Mouse (Mus musculus) olfactory bulb, adult 2 months (tissue): ENCODE measurements at regions not wholly inside any gene's neighbourhood (a gene's known extent, or its start where the extent isn't known, plus 50 kb on each side); places are given as distances from the start of the nearest gene placed in this dataset.

Experiments used
- H3K27ac ChIP-seq: fragments of 200-500 bp; 2 replicates; pipeline ENCODE4 v1.5.1; 2012; ENCODE audit warnings: low read depth, low read length; ENCODE audit not compliant: insufficient read depth
- H3K4me1 ChIP-seq: fragments of 200-500 bp; 2 replicates; pipeline ENCODE4 v1.6.1; 2012; ENCODE audit warnings: low read length; ENCODE audit not compliant: control insufficient read depth, insufficient read depth
- H3K4me3 ChIP-seq: fragments of 200-500 bp; 2 replicates; pipeline ENCODE4 v1.5.1; 2012; ENCODE audit warnings: mild to moderate bottlenecking, low read depth, low read length, moderate library complexity; ENCODE audit not compliant: insufficient read depth
- CTCF ChIP-seq: fragments of 200-500 bp; IDR thresholded peaks from 2 replicates; pipeline ENCODE4 v1.5.1; 2012; ENCODE audit warnings: low read depth, mild to moderate bottlenecking, low read length, moderate library complexity; ENCODE audit not compliant: insufficient read depth
- POLR2A ChIP-seq: fragments of 200-500 bp; IDR thresholded peaks from 2 replicates; pipeline ENCODE4 v1.6.1; 2012; ENCODE audit warnings: mild to moderate bottlenecking, low read depth, low read length, moderate library complexity; ENCODE audit not compliant: insufficient read depth
- WGBS: fragments of 180-500 bp; shearing (Covaris S2); methylation state at CpG from one replicate; pipeline ENCODE4 v1.1.7; 2018; 5-methylcytosine and 5-hydroxymethylcytosine counted together

DNA sequence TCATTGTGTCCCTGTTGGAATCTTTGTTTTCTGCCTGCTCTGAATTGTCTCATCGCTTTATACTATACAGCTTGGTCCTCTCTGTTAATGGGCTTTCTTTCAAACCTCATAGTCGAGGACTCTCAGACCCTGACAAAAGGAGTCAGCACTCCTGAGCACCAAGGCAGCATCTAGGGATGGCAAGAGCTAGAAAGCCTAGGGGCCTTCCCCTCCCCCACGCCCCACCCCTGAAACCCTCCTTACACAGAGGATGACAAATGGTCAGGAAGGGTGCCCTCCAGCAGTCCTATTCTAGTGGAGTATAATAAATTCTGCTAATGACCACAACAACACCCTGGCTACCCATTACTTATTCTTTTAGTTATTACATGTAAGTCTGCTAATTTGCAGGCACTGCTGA lies 74.4 kb downstream of the Tbx19 start:
- Histone ChIP-seq H3K4me1 (peaks cover 19% of the 10 kb centered on the region), H3K27ac (no peak overlapping the region), H3K4me3 (no peak overlapping the region)
- WGBS: 66% methylated on average over 3 of the region's 3 CpGs
- TF ChIP-seq POLR2A (no peak), CTCF (no peak)

DNA sequence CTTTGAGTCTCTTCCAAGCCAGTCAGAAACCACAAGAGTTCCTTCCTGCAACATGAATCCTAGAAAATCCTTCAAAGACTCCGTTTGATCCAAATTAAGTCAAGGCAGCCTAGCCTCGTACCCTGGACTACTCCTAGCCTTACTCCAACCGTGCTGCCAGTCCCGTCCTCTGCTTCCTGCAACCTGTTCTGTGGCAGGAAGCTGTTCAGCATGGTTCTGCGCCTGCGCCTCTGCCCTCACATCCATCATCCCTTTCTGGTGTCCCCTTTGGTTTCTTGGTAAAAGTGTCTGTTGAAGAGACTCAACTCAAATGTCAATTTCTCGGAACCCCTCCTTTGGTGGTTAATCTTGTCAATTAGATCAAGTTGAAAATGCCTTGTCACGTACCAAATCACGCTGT lies 75.8 kb downstream of the Tbx19 start:
- Histone ChIP-seq H3K4me1 (peaks cover 19% of the 10 kb centered on the region), H3K27ac (peak overlapping the region; percentile 85), H3K4me3 (no peak overlapping the region)
- WGBS: 83% methylated on average over 9 of the region's 9 CpGs
- TF ChIP-seq POLR2A: no peak
- TF ChIP-seq CTCF: no peak

DNA sequence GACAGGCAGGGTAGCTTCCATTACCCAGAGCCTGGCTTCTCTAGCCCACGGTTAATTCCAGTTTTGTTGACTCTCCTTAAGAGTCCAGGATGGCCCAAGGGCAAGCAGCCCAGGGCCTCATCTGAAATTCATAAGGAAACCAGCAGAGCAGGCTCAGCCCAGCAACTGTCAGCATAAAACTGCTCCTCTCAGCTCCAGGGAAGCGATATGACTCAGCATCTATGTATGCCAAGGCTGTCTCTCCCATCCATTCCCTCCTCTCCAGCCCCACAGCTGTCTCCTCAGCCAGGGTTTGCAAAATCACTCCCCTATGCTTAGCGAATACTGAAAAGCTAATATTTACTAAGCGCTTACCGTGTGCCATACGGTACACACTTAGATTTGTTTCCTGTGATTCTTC lies 76.4 kb downstream of the Tbx19 start:
- TF ChIP-seq POLR2A (no peak), CTCF (no peak)
- Histone ChIP-seq H3K4me3 (no peak overlapping the region), H3K4me1 (peaks cover 19% of the 10 kb centered on the region), H3K27ac (peak overlapping the region; percentile 85)
- WGBS: 23% methylated on average over 6 of the region's 6 CpGs

DNA sequence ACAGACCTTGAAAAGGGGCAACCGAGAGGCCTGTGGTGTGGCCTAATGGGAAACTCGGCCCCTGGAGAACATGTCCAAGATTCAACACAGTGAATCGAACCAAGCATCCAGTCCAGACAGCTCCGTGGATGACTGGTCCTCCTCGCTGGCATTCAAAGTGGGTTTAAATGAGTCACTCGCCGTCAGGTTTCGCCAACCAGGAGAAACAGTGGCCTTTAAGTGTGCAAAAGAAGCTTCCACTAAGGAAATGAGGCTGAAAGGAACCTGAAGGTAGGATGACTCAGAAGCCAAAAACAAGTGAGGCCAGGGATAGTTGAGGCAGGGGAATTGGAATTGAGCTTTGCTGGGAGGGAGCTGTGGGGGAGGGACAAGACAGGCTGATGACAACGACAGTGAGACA lies 80.2 kb downstream of the Tbx19 start:
- peaks cover 27% of the 10 kb centered on the region for H3K4me1 ChIP-seq
- WGBS: 64% methylated on average over 9 of the region's 9 CpGs
- TF ChIP-seq POLR2A (no peak), CTCF (no peak)
- H3K27ac ChIP-seq: no peak overlapping the region
- no peak overlapping the region for H3K4me3 ChIP-seq

DNA sequence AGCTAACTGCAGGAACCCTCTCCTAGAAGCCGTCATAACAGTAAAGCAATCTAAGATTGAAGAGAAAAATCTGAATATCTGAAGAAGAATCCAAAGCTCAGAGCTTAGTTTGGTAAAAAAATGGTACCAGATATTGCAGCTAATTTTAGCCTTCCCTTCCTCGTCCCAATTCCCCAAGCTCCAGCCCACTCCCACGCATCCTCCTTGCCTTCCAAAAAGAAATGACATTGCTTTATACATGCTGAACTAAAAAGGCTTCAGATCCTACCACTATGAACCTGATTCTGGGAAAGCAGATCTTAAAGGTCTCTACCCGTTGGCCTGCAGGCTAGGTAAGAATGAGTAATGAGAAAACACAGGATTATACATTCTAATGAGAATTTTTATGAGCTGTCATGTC lies 83.3 kb downstream of the Tbx19 start:
- Histone ChIP-seq H3K4me1 (peaks cover 16% of the 10 kb centered on the region), H3K4me3 (no peak overlapping the region), H3K27ac (peak overlapping the region; percentile 84)
- WGBS: 45% methylated on average over 4 of the region's 4 CpGs
- TF ChIP-seq POLR2A: no peak

DNA sequence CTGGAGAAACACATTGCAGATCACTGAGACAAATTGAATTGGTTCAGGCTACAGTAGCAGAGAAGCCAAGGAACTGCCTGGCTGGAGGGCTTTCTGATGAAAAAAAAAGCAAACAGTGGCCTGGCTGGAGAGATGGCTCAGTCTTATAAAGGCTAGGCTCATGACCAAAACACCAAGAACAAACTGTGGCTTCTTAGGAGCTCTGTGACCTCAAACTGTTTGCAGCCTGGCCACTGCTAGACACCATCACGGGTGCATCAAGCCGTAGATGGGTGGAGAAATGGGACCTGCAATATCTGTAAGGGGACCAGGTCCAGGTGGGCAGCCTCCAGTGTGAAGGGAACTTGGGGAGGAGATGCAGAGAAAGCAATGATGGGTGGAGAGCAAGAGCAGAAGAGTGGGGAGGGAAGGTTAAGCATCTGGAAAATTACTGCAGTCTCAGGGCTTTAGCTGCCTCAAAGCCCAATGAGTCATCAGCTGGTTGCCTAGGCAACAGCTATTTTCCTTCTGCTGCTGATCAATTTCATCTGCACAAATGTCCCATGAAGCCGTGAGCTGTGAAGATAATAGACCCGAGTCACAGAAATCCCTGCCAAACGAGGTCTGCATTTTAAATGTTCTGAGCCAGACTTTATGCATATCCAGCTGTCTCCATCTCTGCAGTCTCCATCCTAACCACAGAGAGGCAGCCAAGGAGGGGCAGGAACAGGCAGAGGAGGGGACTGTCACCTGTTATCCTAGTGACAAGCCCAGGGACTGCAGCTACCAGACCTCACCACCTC lies 85.1 kb downstream of the Tbx19 start:
- TF ChIP-seq POLR2A (no peak), CTCF (peak; percentile 49; the same call in 1 of the 2 replicates)
- Histone ChIP-seq H3K4me3 (no peak overlapping the region), H3K4me1 (peaks cover 16% of the 10 kb centered on the region), H3K27ac (peak overlapping the region; percentile 97)
- 10% methylated on average over 5 of the region's 5 CpGs for WGBS

DNA sequence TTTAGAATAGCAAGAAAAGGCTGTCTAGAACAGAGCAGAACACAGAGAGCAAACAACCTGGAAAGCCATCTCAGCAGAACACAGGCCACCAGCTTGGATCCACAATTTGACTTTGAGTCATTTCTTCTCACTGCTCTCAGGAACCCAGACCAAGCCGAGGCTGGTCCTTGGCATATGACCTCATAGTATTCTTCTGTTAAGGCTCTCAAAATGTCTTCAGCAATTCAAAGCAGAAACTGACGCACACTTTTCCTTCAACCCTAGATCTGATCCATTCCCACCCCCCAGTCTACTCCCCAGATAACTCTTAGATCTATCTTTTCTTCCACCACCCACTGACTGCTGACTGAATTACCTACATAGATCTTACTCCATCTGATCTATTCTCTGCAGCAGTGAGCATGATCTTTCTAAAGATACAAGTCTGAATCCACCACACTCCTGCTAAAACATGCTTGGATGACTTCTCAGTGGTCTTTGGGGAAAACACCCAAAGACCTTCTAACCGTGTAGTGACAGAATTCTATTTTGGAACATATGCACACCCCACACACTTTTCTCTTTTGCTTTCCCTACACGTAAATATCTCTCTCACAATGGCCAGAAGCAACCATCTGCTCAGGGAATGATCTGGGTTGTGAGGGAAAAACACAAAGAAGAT lies 88.6 kb downstream of the Tbx19 start:
- H3K4me3 ChIP-seq: no peak overlapping the region
- 56% methylated on average over 4 of the region's 4 CpGs for WGBS
- H3K4me1 ChIP-seq: peaks cover 10% of the 10 kb centered on the region
- H3K27ac ChIP-seq: no peak overlapping the region; the same call in 1 of the 2 replicates
- TF ChIP-seq POLR2A (no peak), CTCF (no peak)

DNA sequence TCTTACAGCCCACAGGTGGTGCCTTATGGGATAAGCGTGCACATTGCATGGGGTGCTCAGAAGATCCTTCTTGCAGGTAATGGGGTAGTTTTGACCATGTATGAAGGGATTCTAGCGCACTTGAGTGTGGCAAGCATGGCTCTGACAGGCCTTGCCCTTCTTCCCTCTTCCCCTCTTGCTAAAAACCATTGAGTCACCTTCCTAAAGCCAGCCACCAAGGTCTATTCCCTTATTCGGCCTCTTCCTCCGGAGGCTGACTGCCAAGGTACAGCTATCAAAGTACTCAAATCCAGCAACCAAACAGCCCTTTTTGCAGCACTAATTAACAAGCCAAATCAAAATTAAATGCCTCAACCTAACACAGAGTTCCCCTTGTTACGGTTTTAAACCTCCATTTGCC lies 95.6 kb downstream of the Tbx19 start:
- Histone ChIP-seq H3K27ac (no peak overlapping the region), H3K4me3 (no peak overlapping the region), H3K4me1 (peaks cover 7% of the 10 kb centered on the region)
- TF ChIP-seq CTCF: no peak
- TF ChIP-seq POLR2A: no peak
- WGBS: 70% methylated on average over 5 of the region's 5 CpGs

DNA sequence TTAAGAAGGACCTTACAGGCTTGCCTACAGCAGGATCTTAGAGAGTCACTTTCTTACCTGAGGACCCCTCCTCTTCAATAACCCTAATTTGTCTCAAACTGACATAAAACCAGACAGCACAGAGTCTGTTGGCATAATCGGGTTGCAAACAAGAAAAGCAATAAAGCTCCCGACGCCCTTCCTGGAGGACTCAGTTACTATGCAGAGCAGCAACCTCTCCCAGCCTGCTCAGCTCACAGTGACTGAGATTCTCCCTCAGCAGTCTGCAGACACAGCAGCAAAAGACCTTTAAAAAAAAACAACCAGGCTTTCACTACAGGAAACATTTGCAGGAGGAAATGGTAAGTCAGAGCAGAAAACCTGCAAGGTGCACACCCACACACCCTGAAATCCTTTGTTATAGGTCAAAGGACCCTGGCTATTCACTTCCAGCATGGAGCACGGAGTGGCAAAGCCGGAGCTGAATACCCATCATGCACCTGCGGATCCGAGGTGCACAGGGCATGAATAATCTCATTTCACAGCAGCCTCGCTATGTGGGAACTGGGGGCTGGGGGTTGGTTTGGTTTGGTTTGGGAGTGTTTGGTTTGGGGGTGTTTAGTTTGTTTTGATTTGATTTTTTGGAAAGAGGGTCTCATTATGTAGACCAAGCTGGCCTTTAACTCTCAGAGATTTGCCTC lies 97.6 kb downstream of the Tbx19 start:
- 35% methylated on average over 8 of the region's 8 CpGs for WGBS
- no peak overlapping the region for H3K4me3 ChIP-seq
- TF ChIP-seq CTCF (no peak), POLR2A (no peak)
- peaks cover 7% of the 10 kb centered on the region for H3K4me1 ChIP-seq
- peak overlapping the region; percentile 48; the same call in 1 of the 2 replicates for H3K27ac ChIP-seq
